Mouse (Mus musculus): ENCODE measurements around the gene Crlf2. TPM values are rescaled to one million over a fixed set of nuclear protein-coding genes. Genes with fewer than 3 reads are reported as not detected.

The Crlf2 gene
- 10 to 100 TPM; 11.3 to 32.4 TPM for polyA plus RNA-seq (2012; fragmentation: generic; extraction: Trizol)

DNA sequence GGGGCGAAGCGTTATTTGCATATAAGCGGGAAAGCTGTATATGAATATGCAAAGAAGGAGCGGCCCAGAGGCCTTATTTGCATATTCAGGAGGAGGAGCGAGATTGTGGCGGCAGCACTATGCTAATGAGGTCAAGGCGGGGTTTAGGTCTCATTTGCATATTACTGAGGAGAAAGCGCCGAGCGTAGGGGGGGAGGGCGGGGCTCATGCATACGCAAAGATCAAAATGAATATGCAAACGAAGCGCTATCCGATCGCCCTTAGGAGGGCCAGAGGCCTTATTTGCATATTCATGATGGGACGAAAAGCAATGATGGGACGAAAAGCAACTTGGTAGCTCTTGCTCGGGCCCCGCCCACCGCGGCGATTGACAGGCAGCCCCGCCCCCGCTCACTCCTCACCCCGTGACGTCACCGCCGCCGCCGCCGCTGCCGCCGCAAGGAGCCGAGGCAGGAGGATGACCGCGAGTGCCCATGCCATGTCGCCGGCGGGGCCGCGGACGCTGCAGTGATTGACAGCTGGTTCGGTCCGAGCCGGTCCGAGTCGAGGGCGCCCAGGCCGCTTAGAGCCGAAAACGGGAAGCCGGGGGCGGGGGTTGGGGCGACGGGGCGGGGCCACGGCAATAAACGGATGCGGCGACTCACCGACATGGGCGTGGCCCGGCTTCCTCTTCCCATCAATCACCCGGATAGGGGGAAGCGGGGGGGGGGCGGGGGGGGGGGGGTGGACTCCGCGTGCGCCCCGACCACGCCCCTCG is at the start of gene Crlf2:
TSS of gene Crlf2 (minus strand) at position 590 of the 757 bp plus-strand sequence.

Other genes with a start within 250 kb of the Crlf2 start
- not detected for gene Vmn2r16, start 228.8 kb downstream of the Crlf2 start, polyA plus RNA-seq (2012; fragmentation: generic; extraction: Trizol)
- gene Vmn2r17, start 139.3 kb downstream of the Crlf2 start, polyA plus RNA-seq (2012; fragmentation: generic; extraction: Trizol), result not detected
- under 1 TPM; 0.01 to 0.25 TPM for gene 5430403G16Rik, start 132.0 kb upstream of the Crlf2 start, polyA plus RNA-seq (2012; fragmentation: generic; extraction: Trizol)
- gene 4930522L14Rik, start 192.9 kb upstream of the Crlf2 start, polyA plus RNA-seq (2012; fragmentation: generic; extraction: Trizol), result 1 to 10 TPM in 1 of 2 experiments, under 1 TPM in 1; 0.22 to 1.2 TPM